Mouse (Mus musculus) left cerebral cortex, adult 9 months (tissue): ENCODE results near the gene Polr2h.
A peak's percentile ranks its signal among the peaks of the same experiment; 100 is the strongest.

Source experiments
- DNase-seq, 2 experiments: peaks; one replicate each; pipeline ENCODE4 v3.0.0; 2022; ENCODE audit warnings: low spot score in 2 of 2

The Polr2h gene

DNA sequence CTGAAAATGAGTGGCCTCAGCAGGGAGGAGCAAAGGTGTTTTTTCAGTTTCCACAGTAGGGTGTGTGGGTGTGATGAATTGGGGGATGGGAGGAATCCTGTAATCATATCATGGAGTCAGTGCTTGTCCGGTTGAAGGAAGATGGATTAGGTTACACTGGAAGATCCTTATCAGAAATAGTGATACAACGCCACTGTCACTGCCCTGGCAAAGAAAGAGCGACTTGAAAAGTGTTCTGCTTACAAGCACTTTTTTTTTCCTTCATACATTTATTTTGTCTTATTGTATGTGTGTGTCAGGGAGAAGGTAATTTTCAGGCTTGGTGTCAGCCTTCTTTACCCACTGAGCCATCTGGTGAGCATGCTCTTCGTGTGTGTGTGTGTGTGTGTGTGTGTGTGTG is 5.3 kb downstream of the Polr2h start:
- no peak for DNase-seq

DNA sequence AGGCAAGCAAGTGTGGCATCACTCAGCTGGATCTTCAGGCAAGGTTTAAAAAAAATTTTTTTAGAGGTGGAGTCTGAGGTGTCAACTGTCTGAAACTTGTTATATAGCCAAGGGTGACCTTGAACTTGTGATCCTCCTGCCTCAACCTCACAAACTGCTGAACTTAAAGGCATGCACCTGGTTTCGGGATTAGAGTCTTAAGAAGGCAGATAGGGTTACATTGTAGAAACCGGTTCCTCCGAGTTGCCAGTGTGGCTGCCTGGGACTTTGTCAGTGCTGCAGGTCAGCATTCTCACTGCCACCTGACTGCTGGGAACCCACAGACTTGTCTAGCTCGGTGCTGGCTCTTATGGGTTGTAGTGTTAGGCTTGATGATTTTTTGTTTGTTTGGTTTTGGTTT is 5.8 kb downstream of the Polr2h start:
- no peak for DNase-seq

DNA sequence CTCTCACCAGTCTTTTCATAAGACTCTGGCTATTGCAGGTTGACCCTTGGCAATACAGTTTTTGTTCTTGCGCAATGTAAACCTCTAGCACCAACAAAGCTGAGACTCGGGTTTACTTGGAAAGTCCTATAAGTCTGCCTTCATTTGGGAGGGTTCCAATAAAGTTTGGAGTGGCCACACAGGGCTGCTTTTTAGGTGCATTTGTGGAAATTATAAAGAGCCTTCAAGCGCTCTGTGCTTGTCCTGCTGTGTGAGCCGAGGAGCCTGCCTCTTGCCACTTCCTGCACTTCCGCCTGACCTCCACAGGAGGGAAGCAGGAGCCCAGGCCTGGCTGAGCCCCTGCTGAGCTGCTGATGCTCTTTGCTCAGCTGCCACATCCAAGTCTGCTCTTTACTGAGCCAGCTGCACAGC is 6.9 kb downstream of the Polr2h start:
- no peak for DNase-seq

DNA sequence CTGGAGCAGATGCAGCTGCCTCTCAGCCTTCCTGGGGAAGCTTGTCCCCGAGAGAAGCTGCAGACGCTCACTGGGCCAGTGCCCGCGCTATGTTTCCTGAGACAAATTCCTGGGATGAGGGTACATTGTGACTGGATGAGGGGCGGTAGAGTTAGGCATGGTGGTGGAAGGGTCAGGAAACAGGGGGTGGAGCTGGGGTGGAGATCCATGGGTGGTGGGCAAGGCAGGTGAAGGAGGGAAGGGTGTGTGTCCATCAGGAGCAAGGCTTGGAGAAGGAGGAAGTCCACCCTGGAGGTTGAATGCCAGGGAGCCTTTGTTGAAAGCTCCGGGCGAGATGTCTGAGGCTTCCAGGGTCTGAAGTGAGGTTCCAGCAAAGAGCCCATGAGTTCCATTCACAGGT is 7.9 kb downstream of the Polr2h start:
- DNase-seq: no peak

DNA sequence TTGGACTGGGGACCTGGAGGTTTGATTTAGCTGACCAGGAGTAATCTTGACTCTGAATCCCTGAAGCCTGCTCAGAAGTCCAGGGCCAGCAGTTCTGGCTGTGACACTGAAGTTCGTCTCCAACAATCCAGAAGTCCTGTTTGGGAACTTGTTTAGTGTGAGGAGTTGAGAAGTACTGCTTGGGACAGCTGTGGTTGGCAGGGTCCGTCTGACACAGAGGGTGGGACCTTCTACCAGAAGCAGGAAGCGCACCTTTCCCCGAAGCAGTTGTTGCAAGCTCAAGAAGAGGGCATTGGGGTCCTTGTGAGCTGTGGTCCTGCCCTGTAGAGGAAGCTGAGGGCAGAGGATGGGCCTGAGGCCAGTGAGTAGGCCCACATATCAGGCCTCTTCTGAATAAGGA is 8.3 kb downstream of the Polr2h start:
- no peak for DNase-seq

DNA sequence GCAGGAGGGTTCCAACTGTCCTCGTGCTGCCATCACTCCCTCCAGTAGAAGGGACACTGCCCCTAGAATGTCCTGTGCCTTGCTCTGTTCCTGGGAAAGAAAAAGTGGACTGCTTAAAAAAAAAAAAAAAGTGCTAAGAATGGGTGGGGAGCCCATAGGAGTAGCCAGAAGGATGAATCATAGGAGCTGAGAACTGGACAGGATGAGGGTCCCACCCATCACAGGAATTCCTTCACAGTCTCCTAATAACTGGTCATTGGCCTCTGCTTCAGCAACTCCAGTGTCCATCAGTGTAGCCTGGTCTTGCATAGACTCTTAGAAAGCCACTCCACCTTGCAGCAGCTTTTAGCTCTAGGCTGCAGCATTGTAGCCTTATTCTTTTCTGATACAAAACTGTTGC is 8.9 kb downstream of the Polr2h start:
- DNase-seq: no peak

DNA sequence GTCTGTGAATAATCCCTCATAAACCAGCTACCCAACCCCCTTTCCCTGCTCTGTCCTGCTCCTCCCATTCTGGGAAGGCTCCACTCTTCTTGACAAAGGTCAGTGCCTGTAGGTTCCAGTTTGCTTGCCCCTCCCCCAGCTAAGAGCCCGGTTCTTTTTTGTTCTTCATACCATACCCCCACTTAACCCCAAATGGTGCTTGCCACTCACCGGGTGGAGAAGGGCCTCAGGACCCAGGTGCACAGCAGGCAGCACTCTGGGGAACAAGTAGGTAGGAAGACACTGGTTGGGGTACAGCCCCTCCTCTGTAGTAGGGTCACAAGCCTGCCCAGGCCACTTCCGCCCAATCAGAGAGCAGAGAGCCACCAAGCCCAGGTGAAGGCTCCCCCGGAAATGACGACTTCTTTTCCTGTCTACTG is 12.8 kb downstream of the Polr2h start:
- no peak for DNase-seq

DNA sequence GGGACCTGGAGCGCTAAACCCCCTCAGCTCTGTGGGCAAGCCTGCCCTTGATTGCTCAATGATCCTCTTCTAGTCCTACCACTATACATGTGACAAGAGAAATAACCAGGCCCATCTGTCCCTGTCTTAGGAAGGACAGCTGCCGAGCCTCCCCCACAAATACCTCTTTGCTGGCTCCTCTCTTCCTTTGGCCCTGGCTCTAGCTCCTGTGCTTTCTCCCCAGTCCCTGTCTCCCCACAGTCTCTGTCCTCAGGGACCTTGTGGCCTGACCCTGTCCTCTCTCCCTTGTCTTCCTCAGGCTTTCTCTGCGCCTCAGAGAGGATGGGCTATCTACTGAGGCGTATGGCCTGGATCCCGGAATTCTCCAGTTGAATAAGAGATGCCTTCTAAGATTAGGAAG is 14.2 kb downstream of the Polr2h start:
- peak in 1 of 2 experiments; percentile 70 for DNase-seq

DNA sequence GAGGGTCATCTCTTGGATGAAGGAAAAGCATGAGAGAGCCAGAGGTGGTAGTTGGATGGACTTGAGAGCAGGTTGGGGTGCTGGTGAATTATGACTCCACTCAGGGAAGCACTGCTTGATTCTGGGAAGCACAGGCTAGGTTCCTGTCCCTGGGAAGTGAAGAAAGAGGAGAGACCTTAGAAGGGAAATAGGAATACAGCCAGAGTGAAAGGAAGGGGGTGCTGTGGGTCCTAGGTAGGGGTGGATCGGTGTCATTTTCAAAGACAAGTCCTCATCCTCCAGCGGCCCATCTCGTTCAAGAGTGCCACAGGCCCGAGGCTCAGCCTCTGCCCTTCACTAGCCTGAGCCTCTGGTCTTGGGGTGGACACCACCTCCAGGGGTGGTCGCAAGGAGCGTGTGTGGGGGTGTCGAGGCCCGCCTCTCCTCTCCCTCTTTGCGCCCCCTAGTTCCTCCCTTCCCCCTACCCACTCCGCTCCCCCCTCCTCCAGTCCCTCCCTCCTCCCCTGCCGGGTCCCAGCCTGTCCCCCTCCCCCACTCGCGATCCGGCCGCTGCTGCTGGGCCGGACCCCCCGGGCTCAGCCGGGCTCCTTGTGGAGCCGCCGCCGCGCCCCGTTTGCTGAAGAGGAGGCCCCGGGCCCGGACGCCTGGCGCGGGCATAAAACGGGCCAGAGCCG is 14.9 kb downstream of the Polr2h start:
- DNase-seq: no peak

DNA sequence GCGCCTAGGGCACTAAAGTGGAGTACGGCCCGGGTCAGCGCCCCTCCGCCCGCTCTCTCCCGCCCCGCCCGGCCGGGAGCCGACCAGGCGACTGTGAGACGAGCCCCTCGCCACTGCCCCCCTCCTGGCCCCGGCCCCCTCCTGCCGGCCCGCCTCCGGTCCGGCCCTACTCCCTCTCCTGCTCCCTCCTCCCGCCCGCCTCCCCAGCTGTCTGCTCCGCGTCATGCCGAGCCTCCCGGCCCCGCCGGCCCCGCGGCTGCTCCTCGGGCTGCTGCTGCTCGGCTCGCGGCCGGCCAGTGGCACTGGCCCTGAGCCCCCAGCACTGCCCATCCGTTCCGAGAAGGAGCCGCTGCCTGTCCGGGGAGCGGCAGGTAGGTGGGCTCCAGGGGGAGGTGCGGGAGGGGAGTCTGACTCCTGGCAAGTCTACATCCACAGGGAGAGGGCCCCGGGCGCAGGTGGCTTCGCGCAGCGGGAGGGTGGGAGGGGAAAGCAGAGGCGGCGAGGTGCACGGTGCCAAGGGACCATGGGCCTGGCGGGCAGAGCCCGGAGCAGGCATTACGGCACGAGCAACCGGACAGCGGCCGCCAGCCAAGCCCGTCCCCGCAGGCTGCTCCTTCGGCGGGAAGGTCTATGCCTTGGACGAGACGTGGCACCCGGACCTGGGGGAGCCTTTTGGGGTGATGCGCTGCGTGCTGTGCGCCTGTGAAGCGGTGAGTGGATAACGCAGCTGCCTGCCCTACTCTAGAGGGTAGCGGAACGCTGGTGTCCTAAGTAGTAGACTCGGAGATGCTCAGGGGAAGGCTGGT is 15.7 kb downstream of the Polr2h start, which contains the start of gene Chrd:
Gene Chrd, plus strand, starts transcription at position 203 of the 806 bp plus-strand sequence.
- no peak for DNase-seq

DNA sequence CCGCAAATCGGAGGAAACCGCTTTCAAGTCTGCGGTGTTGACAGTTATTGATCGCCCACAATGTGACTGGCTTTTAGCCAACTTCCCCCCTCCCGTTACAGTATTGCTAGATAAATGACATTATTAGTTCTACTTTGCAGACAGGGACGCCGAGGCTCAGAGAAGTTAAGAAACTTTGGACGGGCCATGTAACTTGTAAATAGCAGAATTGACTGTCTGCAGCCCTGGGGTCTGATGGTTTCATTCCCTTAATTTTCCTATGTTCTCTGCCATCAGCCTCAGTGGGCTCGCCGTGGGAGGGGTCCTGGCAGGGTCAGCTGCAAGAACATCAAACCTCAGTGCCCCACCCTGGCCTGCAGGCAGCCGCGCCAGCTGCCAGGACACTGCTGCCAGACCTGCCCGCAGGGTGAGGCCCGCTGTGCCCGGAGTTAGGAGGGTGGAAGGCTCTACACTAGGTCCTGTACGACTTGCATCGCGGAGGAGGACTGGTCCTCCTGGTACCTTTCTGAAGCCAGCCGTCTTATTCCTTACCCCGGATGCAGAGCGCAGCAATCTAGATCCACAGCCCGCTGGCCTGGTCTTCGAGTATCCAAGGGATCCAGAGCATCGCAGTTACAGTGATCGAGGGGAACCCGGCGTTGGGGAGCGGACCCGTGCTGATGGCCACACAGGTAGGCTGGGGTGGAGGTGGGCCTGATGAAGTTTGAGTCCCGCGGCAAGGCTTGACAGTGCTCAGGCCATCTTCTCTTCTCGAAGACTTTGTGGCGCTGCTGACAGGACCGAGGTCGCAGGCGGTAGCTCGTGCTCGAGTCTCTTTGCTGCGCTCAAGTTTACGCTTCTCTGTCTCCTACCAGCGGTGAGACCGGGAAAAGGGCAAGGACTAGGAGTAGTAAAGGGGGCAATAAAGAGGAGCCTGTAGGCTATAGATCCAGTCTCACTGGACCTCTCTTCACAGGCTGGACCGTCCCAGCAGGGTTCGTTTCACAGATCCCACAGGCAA is 16.6 kb downstream of the Polr2h start, which contains the start of gene Thpo:
Gene Thpo, minus strand, starts transcription at position 781 of the 1,000 bp plus-strand sequence.
- no peak for DNase-seq

DNA sequence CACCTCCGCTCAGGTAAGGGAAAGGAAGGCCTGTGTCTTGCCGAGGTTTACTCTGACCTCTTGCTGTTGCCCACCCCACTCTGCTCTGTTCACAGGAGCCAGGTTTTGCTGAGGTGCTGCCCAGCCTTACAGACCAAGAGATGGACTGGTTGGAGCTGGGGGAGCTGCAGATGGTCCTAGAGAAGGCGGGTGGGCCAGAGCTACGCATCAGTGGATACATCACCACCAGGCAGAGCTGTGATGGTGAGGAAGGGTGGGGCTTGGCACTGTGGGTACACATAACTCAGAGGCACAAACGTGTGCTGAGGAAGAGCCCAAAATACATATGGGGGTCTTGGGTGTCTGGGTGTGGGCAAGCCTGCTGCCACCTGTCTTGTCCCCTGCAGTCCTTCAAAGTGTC is 18.2 kb downstream of the Polr2h start:
- no peak for DNase-seq

DNA sequence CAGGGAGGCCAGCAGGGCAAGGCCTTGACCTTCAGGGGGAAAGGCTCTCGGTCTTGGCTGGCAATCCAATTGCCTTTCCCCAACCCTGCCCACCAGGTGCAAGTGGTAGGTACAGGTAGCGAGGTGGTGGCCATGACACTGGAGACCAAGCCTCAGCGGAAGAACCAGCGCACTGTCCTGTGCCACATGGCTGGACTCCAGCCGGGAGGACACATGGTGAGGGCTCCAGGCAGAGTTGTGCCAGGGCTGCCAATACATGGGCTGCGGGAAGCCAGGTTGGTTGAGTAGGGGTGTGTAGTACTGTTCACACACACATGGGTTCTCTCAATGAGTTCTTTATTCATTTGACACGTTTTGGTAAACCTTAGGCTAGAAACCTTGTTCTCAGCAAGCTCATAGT is 18.7 kb downstream of the Polr2h start:
- no peak for DNase-seq

DNA sequence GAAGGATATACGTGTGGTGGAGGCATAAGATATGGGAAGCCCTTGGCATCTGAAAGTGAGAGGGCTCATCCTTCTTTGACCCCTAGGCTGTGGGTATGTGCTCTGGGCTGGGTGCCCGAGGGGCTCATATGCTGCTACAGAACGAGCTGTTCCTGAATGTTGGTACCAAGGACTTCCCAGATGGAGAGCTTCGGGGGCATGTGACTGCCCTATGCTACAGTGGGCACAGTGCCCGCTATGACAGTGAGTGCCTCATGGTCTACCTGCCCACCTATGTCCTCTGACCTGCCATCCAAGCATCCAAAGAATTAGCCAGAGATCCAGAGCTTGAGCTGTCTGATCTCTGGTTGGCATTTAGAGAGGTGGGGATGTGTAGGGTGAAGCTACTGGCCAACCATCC is 19.4 kb downstream of the Polr2h start:
- no peak for DNase-seq

DNA sequence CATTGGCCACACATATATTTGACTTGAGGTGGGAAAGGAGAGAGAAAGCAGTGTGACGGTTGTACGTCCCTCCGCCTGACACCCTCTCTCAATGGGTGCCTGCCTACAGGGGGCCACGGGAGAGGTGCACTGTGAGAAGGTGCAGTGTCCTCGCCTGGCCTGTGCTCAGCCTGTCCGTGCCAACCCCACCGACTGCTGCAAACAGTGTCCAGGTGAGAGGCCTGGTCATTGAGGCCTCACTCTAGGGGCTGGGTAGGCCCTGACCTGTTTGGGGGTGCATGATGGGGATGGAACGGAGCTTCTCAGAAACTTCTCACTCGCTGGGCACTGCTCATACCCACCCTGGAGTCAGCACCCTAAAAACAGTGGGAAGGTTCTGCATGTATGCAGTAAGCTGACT is 22.4 kb downstream of the Polr2h start:
- DNase-seq: no peak

DNA sequence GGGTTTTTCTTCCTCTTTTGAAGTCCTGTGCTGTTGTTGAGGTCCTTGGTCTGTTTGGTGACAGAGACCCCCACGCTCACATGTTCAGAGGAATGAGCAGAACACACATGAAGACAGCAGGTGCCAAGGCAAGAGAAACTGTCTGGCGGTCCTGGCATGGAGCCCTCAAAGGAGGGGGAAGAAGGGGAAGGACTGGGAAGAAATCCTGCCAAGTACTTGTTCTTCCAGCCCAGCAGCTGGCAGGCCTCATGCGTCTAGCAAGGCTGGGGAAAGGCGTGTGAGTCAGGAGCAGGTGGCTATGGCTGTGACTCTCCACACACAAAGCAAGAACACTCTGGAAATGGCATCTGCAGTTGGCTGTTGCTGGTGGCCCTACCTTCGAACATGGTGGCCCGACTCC is 29.2 kb downstream of the Polr2h start:
- peak; percentile 58 to 84 for DNase-seq

DNA sequence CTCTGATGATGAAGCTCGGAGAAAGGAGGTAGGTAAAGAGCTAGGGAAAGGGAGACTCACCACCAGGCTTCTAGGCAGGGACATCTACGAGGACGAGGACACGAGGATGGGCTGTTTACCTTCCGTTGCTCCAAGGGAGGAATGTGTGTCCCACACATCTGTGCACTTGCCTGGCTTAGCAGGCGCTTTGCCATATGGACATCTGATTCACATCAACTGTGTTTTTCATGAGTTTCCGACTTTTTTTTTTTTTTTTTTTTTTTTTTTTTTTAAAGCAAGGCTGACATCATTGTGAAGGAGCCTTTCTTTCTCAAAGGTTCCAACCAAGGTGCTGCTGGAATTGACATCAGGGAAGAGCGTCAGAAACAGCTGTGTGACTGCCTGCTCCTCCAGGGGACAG is 33.1 kb downstream of the Polr2h start:
- no peak for DNase-seq

DNA sequence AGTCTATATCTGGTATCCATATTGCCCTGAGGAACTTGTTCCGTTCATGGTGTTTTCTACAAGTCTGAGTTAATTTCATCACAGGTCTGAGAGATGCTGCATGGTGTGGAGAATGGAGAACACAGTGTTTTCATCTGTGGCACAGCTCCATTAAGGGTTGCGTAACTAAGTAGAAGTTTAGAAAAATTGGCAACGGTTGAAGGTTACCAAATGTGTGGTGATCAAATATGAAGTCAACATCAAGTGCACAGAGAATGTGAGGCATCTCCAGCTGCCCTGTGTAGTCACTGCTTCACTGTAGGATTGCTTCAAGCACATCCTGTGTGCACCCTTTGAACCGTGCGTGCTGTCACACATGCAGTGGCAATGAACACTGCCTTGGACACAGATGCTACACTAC is 38.6 kb downstream of the Polr2h start:
- no peak for DNase-seq

DNA sequence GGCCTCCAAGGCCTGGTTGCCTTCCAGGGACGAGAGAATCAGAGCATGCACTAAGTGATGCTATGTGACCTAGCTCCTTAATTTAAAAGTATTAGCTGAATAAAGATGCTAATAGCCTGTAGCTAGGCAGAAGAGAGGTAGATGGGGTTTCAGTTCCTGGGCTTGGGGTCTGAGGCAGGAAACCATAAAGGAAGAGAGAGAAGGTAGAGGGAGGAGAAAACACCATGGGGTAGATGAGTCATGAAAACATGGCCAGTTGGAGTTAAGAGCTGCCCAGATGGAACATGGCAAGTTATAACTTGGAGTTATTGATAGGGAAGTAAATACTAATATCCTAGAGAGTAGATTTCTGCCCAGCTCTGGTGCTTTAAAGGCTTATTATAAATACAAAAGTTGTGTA is 39.9 kb downstream of the Polr2h start:
- DNase-seq: no peak

DNA sequence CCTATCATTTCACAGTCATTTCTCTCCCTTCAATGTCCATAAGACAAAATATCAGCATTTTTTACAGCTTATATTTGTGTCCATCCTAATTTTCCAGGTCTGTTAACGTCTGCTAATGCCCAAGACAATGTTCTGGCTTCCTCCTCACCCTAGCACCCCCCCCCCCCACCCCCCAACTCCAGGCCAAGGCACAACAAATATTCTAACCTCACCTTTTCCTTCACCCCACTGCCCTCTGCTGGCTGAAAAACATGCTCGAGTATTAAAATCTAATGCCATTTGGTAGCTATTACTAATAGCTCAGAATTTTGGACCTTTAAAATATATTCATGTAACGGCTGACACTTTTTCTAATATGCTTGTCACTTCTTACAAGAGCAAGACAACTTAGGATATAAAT is 44.2 kb downstream of the Polr2h start:
- DNase-seq: peak in 1 of 2 experiments; percentile 42

DNA sequence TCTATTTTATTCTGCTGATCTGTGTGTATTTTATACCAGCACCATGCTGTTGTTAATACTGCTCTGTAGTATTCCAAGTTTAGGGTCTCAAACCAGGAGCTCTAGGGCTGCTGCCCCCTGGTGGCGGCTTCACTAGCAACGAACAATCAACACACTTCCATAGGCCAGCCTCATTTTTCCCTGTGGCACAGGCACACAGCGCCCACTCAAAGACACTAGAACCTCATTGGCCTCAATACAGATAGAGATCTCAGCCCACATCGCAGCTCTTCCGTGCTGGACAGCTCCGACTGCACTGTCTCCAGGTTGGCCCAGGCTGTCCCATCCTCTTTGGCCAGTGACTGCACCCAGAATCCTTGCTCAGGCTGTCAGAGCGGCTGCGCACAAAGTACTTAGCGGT is 47.8 kb downstream of the Polr2h start:
- no peak for DNase-seq
